ENCODE assay signal across 8 mouse cellular contexts in the genomic region with DNA sequence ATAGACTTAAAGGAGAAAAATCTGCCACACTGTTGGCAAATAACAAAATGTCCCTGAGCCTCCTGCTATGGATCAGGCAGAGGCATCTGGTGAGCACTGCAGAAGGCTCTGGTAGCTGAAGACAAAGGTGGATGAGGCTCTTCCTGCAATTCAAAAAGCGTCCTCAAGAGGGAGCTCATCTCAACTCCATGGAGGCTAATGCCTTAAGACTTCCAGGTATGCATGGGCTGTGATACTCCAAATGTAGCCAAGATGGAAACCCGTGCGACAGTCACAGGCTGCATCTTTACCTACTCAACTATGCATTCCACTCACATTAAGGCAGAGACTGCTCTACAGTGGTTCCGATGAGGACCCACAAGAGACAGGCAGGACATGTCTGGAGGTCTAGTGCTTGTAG.
DNase-seq lines count a peak whose midpoint lies in the region; ATAC-seq and TF ChIP-seq lines count a peak whose summit lies in the region.

No protein-coding gene starts in this region.

- ATAC-seq in intestine, embryonic 14.5 days (replicated peaks; ENCODE audit: low FRiP score, low TSS enrichment, low read depth) = no peak
- no peak for ATAC-seq in intestine, embryonic 16.5 days
- peak; percentile 62; the same call in 1 of the 2 replicates for ATAC-seq in granulocyte monocyte progenitor cell, adult 5-6 weeks (replicated peaks; ENCODE audit: poor library complexity, severe bottlenecking)
- peak; percentile 22; the same call in 1 of the 2 replicates for ATAC-seq in midbrain, embryonic 11.5 days (ENCODE audit: low FRiP score)

- no peaks in the 10 kb centered on the region for H3K9me3 ChIP-seq in intestine, embryonic 14.5 days (ENCODE audit: control insufficient read depth, low read length)
- H3K9me3 ChIP-seq in intestine, embryonic 16.5 days (ENCODE audit: control insufficient read depth, low read length) = no peaks in the 10 kb centered on the region
- no peaks in the 10 kb centered on the region; the same call in 1 of the 2 replicates for H3K9me3 ChIP-seq in midbrain, embryonic 11.5 days (ENCODE audit: control insufficient read depth, low read length)

- H3K4me2 ChIP-seq in intestine, embryonic 14.5 days (ENCODE audit: low read length) = no peak overlapping the region
- no peak overlapping the region for H3K4me2 ChIP-seq in intestine, embryonic 16.5 days (ENCODE audit: low read depth, low read length)
- no peak overlapping the region for H3K4me2 ChIP-seq in midbrain, embryonic 11.5 days

- 55% methylated on average over 4 of the region's 4 CpGs for WGBS in intestine, embryonic 14.5 days
- 48% methylated on average over 4 of the region's 4 CpGs for WGBS in intestine, embryonic 16.5 days
- 50% methylated on average over 4 of the region's 4 CpGs for WGBS in midbrain, embryonic 11.5 days

- DNase-seq in intestine, embryonic 14.5 days (ENCODE audit: low spot score) = peak; percentile 85
- peak; percentile 75 for DNase-seq in adipocyte (ENCODE audit: low spot score)
- DNase-seq in cerebellum, postnatal 4 days (ENCODE audit: low spot score in 2 of 2) = peak; percentile 48 to 71
- peak; percentile 65 to 73 for DNase-seq in layer of hippocampus, postnatal 10 days (ENCODE audit: low spot score in 2 of 2)
- DNase-seq in midbrain, embryonic 11.5 days (ENCODE audit: low spot score, missing footprints) = peak; percentile 97

- no peak overlapping the region for H3K27ac ChIP-seq in intestine, embryonic 14.5 days (ENCODE audit: low read depth)
- H3K27ac ChIP-seq in intestine, embryonic 16.5 days (ENCODE audit: low read length) = no peak overlapping the region
- no peak overlapping the region for H3K27ac ChIP-seq in midbrain, embryonic 11.5 days (ENCODE audit: low read depth, low read length)
- no peak overlapping the region for H3K27ac ChIP-seq in testis, adult 2 months (ENCODE audit: control insufficient read depth, insufficient read depth, low read depth, low read length)

- no peaks in the 10 kb centered on the region for H3K27me3 ChIP-seq in intestine, embryonic 14.5 days (replicated peaks; ENCODE audit: control insufficient read depth, insufficient read depth, low read length)
- H3K27me3 ChIP-seq in intestine, embryonic 16.5 days (replicated peaks; ENCODE audit: control insufficient read depth, insufficient read depth, low read length) = no peaks in the 10 kb centered on the region
- H3K27me3 ChIP-seq in midbrain, embryonic 11.5 days (ENCODE audit: control insufficient read depth, insufficient read depth, low read length) = no peaks in the 10 kb centered on the region
- H3K27me3 ChIP-seq in testis, adult 2 months (ENCODE audit: control insufficient read depth, insufficient read depth, low read length) = no peaks in the 10 kb centered on the region

- H3K9ac ChIP-seq in intestine, embryonic 14.5 days (ENCODE audit: low read length) = no peak overlapping the region
- no peak overlapping the region for H3K9ac ChIP-seq in intestine, embryonic 16.5 days (ENCODE audit: low read depth, low read length)
- H3K9ac ChIP-seq in midbrain, embryonic 11.5 days (ENCODE audit: low read length) = no peak overlapping the region

- H3K4me3 ChIP-seq in intestine, embryonic 14.5 days (ENCODE audit: low read depth, low read length) = no peak overlapping the region
- H3K4me3 ChIP-seq in intestine, embryonic 16.5 days (ENCODE audit: low read length) = no peak overlapping the region
- no peak overlapping the region for H3K4me3 ChIP-seq in midbrain, embryonic 11.5 days (ENCODE audit: low read depth, low read length)
- no peak overlapping the region for H3K4me3 ChIP-seq in testis, adult 2 months (ENCODE audit: control insufficient read depth, low read depth, low read length)

- no peaks in the 10 kb centered on the region; the same call in 1 of the 2 replicates for H3K4me1 ChIP-seq in intestine, embryonic 14.5 days (replicated peaks; ENCODE audit: control insufficient read depth, insufficient read depth, low read length)
- H3K4me1 ChIP-seq in intestine, embryonic 16.5 days (ENCODE audit: control insufficient read depth, insufficient read depth, low read length) = no peaks in the 10 kb centered on the region
- no peaks in the 10 kb centered on the region for H3K4me1 ChIP-seq in midbrain, embryonic 11.5 days (ENCODE audit: control insufficient read depth, insufficient read depth, low read length)
- no peaks in the 10 kb centered on the region for H3K4me1 ChIP-seq in testis, adult 2 months (ENCODE audit: control insufficient read depth, insufficient read depth, low read length)

- no peak for TF ChIP-seq POLR2A in testis, adult 2 months (IDR thresholded peaks at IDR 0.05; ENCODE audit: control insufficient read depth, low read depth, low read length)

- TF ChIP-seq CTCF in testis, adult 2 months (IDR thresholded peaks at IDR 0.05; ENCODE audit: control insufficient read depth, insufficient read depth, insufficient replicate concordance, low read depth, low read length) = peak; percentile 53; the same call in 1 of the 2 replicates

- no peaks in the 10 kb centered on the region for H3K36me3 ChIP-seq in intestine, embryonic 14.5 days (ENCODE audit: control insufficient read depth, insufficient read depth, low read length)
- H3K36me3 ChIP-seq in intestine, embryonic 16.5 days (ENCODE audit: control insufficient read depth, insufficient read depth, low read length) = 0 out of 2 replicates have a peak, but pooled peaks cover 6% of the 10 kb centered on the region
- H3K36me3 ChIP-seq in midbrain, embryonic 11.5 days (ENCODE audit: control insufficient read depth, insufficient read depth, low read length) = peaks cover 4% of the 10 kb centered on the region; the same call in 1 of the 2 replicates
- no peaks in the 10 kb centered on the region for H3K36me3 ChIP-seq in testis, adult 2 months (ENCODE audit: control insufficient read depth, insufficient read depth, low read length)

Comparison
In these comparisons a context has a peak if more than half of its experiments do, and no peak if none do; other contexts are left out.
1. ATAC-seq: peak in granulocyte monocyte progenitor cell, adult 5-6 weeks (single experiment) and midbrain, embryonic 11.5 days (single experiment); none in intestine, embryonic 14.5 days (single experiment) and intestine, embryonic 16.5 days (single experiment).
2. Peak in every context shown above with its lines, with median percentiles within 50 percentile points of each other: DNase-seq.